Mouse (Mus musculus): ENCODE results near the gene Dqx1.

GRCm38 (mm10) chr6:83011255-83011654 is 46.4 kb upstream of the Dqx1 start:
- no peak for TF ChIP-seq CTCF (IDR thresholded peaks at IDR 0.05; ENCODE audit: low read depth)
- TF ChIP-seq EP300 (IDR thresholded peaks at IDR 0.05; ENCODE audit: low read depth), result no peak

Data from liver, embryonic 14.5 days (tissue).